Mouse (Mus musculus) liver, adult 2 months (tissue): ENCODE results near the gene Olfr97.

Experiments
- CTCF ChIP-seq: fragments of 200-500 bp; IDR thresholded peaks from 2 replicates; pipeline ENCODE4 v1.5.1; 2011; ENCODE audit warnings: low read depth, low read length, control low read depth
- POLR2A ChIP-seq: fragments of 200-500 bp; IDR thresholded peaks from 2 replicates; pipeline ENCODE4 v1.6.1; 2011; ENCODE audit warnings: low read length, control low read depth; ENCODE audit not compliant: insufficient read depth; ENCODE audit errors: extremely low read depth

DNA sequence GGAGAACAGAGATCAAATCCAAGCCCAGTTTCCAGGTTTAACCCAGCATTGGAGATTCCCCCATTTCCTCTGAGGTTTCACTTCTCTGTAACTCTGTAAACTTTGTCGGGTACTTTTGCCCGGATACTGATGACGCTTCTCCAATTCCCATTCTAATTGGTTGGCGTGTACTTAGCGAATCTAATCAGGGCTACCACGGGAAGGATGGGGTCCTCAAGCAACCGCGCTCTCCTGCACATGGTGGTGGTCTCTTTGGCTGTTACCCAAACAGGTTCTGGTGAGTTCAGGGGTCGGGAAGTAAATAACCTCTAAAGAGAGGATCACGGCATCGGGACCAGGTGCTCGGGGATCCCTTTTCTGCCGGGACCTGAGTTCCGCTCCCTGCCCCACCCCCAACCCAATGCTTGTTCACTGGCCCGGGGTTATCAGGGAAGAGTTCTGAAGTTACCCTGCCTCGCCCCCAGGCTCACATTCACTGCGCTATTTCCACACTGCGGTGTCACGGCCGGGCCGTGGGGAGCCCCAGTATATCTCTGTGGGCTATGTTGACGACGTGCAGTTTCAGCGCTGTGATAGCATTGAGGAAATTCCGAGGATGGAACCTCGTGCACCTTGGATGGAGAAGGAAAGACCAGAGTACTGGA, 33.0 kb upstream of the Olfr97 start, which contains the start of gene H2-M3:
- TF ChIP-seq POLR2A, result no peak
- TF ChIP-seq CTCF, result no peak
